Comparison of ENCODE assay signal across 8 mouse cellular contexts in the genomic region with DNA sequence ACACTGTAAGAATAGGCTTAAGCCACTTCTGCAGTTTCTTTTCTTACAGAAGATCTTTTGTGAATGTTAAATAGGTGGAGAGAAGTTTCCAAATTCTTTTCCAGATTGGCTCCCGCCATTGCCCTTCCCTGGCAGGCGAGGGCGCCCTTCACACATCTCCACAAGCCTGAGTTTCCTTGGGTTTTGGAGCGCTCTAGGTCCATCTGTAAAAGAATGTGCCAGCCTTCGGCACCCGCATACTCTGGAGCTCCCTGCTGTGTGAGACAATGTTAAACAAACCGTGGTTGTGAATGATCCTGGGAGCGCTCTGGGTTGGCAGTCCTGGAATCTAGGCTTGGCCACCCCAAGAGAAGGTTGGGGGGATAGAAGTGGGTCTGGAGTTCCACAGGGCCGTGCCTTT.
DNase-seq lines count a peak whose midpoint lies in the region; ATAC-seq and TF ChIP-seq lines count a peak whose summit lies in the region.

No protein-coding gene starts in this region.

- ATAC-seq in lung, postnatal 0 days: no peak

- no peaks in the 10 kb centered on the region for H3K36me3 ChIP-seq in lung, postnatal 0 days (ENCODE audit: insufficient read depth, low read length)
- H3K36me3 ChIP-seq in hindbrain, embryonic 10.5 days: no peaks in the 10 kb centered on the region

- no peak for DNase-seq in lung, postnatal 0 days (ENCODE audit: low spot score)
- no peak for DNase-seq in lung, postnatal 14 days
- no peak for DNase-seq in hindbrain, embryonic 10.5 days (ENCODE audit: low spot score)
- DNase-seq in left cerebral cortex, postnatal 36 days (ENCODE audit: low spot score in 2 of 2): peak; percentile 42 to 45
- peak; percentile 45 for DNase-seq in right cerebral cortex, postnatal 25 days
- no peak for DNase-seq in thymus, postnatal 10 days (ENCODE audit: low spot score in 2 of 2)
- no peak for DNase-seq in testis, postnatal 14 days (ENCODE audit: low spot score)

- no peaks in the 10 kb centered on the region for H3K27me3 ChIP-seq in lung, postnatal 0 days (replicated peaks; ENCODE audit: insufficient read depth, low read length)
- H3K27me3 ChIP-seq in hindbrain, embryonic 10.5 days (ENCODE audit: insufficient read depth, poor library complexity, severe bottlenecking): no peaks in the 10 kb centered on the region

- H3K4me1 ChIP-seq in lung, postnatal 0 days (ENCODE audit: insufficient read depth, low read depth, low read length): no peaks in the 10 kb centered on the region
- H3K4me1 ChIP-seq in cortical plate, adult 2 months (ENCODE audit: control insufficient read depth, insufficient read depth, low read length): no peaks in the 10 kb centered on the region
- H3K4me1 ChIP-seq in hindbrain, embryonic 10.5 days (replicated peaks): peaks cover 24% of the 10 kb centered on the region

- no peak overlapping the region for H3K4me2 ChIP-seq in lung, postnatal 0 days (replicated peaks; ENCODE audit: low read depth, low read length)

- H3K27ac ChIP-seq in lung, postnatal 0 days (ENCODE audit: low read length): no peak overlapping the region
- no peak overlapping the region for H3K27ac ChIP-seq in cortical plate, adult 2 months (ENCODE audit: insufficient read depth, low read length)
- peak overlapping the region; percentile 86 for H3K27ac ChIP-seq in hindbrain, embryonic 10.5 days

- no peak overlapping the region for H3K4me3 ChIP-seq in lung, postnatal 0 days (ENCODE audit: low read depth, low read length)
- no peak overlapping the region; the same call in 1 of the 2 replicates for H3K4me3 ChIP-seq in cortical plate, adult 2 months (ENCODE audit: insufficient read depth, low read length)
- peak overlapping the region; percentile 56 for H3K4me3 ChIP-seq in hindbrain, embryonic 10.5 days

- H3K9ac ChIP-seq in lung, postnatal 0 days (replicated peaks; ENCODE audit: low read depth): no peak overlapping the region

- TF ChIP-seq EP300 in lung, postnatal 0 days (IDR thresholded peaks at IDR 0.05): no peak

- 8% methylated on average over 9 of the region's 9 CpGs for WGBS in lung, postnatal 0 days
- WGBS in hindbrain, embryonic 10.5 days: 2% methylated on average over 9 of the region's 9 CpGs

- 0 out of 2 replicates have a peak, but pooled peaks have one; percentile 4 for TF ChIP-seq CTCF in lung, postnatal 0 days (IDR thresholded peaks at IDR 0.05)
- peak; percentile 69 for TF ChIP-seq CTCF in cortical plate, adult 2 months (IDR thresholded peaks at IDR 0.05; ENCODE audit: extremely low read depth, insufficient read depth, low read length)

- H3K9me3 ChIP-seq in lung, postnatal 0 days (ENCODE audit: low read length): no peaks in the 10 kb centered on the region
- no peaks in the 10 kb centered on the region for H3K9me3 ChIP-seq in hindbrain, embryonic 10.5 days

- intact Hi-C loops in left cerebral cortex, postnatal 36 days (cut with DNase I): loop anchor here (2.0 kb wide), 1 partner anchor 133 kb away; no protein-coding TSS in a partner anchor

- no peak for TF ChIP-seq POLR2A in cortical plate, adult 2 months (IDR thresholded peaks at IDR 0.05; ENCODE audit: extremely low read depth, insufficient read depth, low read length)

Comparison
In these comparisons a context has a peak if more than half of its experiments do, and no peak if none do; other contexts are left out.
1. DNase-seq: peak in left cerebral cortex, postnatal 36 days (2 of 2) and right cerebral cortex, postnatal 25 days (single experiment); none in lung, postnatal 0 days (single experiment), lung, postnatal 14 days (single experiment), hindbrain, embryonic 10.5 days (single experiment), thymus, postnatal 10 days (0 of 2) and testis, postnatal 14 days (single experiment).